Mouse (Mus musculus): ENCODE measurements at regions not wholly inside any gene's neighbourhood (a gene's known extent, or its start where the extent isn't known, plus 50 kb on each side); places are given as distances from the start of the nearest gene placed in this dataset.

DNA sequence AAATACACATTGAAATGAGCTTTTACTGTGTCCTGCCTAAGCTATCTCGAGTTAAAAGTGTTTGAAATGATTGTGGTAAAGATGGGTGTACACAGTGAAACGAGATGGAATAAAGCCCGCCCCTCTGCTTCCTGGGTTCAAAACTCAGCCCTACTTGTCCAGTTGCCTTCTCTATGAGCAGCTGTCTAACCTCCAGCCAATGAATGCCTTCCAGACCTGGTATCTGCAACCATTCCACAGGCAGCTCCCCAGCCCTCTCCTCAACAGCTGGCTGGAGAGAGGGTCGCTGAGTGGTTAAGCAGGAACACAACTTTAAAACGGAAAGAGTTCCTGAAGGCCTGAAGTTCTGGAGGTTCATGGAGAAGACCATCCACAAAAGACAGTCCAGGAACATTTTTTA, 78.0 kb upstream of the Gm47985 start:
- TF ChIP-seq CTCF (IDR thresholded peaks at IDR 0.05; ENCODE audit: low read depth), result no peak
- TF ChIP-seq EP300 (IDR thresholded peaks at IDR 0.05; ENCODE audit: low read depth), result no peak

Measured in liver, postnatal 0 days (tissue).